Mouse (Mus musculus) stomach, postnatal 0 days (tissue): ENCODE measurements around the gene Nod1. TPM values are rescaled to one million over a fixed set of nuclear protein-coding genes. Genes with fewer than 3 reads are reported as not detected.

ENCODE experiments used
- ATAC-seq: fragments of 200-750 bp; cut with Nextera tagmentation; 2 replicates; pipeline ENCODE4 v1.8.0; 2017; ENCODE audit not compliant: low FRiP score, low TSS enrichment
- DNase-seq: peaks from one replicate; pipeline ENCODE4 v3.0.0-alpha.2; 2016; ENCODE audit warnings: low spot score
- H3K27ac ChIP-seq: fragments of 300-500 bp; sonication (generic); replicated peaks from 2 replicates; pipeline ENCODE4 v1.5.1; 2014; ENCODE audit warnings: mild to moderate bottlenecking, control low read depth
- H3K27me3 ChIP-seq: fragments of 300-500 bp; sonication (generic); 2 replicates; pipeline ENCODE4 v1.6.1; 2014; ENCODE audit warnings: low read length; ENCODE audit not compliant: control insufficient read depth, insufficient read depth
- H3K36me3 ChIP-seq: fragments of 300-500 bp; sonication (generic); 2 replicates; pipeline ENCODE4 v1.6.1; 2014; ENCODE audit warnings: low read length, mixed read lengths; ENCODE audit not compliant: control insufficient read depth, insufficient read depth
- H3K4me1 ChIP-seq: fragments of 300-500 bp; sonication (generic); replicated peaks from 2 replicates; pipeline ENCODE4 v1.6.1; 2014; ENCODE audit warnings: antibody characterized with exemption; ENCODE audit not compliant: control insufficient read depth, insufficient read depth
- H3K4me2 ChIP-seq: fragments of 300-500 bp; sonication (generic); replicated peaks from 2 replicates; pipeline ENCODE4 v1.6.1; 2014; ENCODE audit warnings: low read depth, mild to moderate bottlenecking, control low read depth, moderate library complexity
- H3K4me3 ChIP-seq: fragments of 300-500 bp; sonication (generic); 2 replicates; pipeline ENCODE4 v1.5.1; 2014; ENCODE audit warnings: low read depth, low read length, control low read depth
- H3K9ac ChIP-seq: fragments of 300-500 bp; sonication (generic); 2 replicates; pipeline ENCODE4 v1.6.1; 2014; ENCODE audit warnings: mild to moderate bottlenecking, low read length, control low read depth, mixed read lengths
- H3K9me3 ChIP-seq: fragments of 300-500 bp; sonication (generic); 2 replicates; pipeline ENCODE4 v1.6.1; 2016; ENCODE audit warnings: low read length; ENCODE audit not compliant: control insufficient read depth
- CTCF ChIP-seq: IDR thresholded peaks from 2 replicates; pipeline ENCODE4 v1.5.1; 2016; ENCODE audit warnings: antibody characterized with exemption, low read depth, mild to moderate bottlenecking, moderate library complexity
- EP300 ChIP-seq: optimal IDR thresholded peaks from 2 replicates; pipeline ENCODE3; 2016; ENCODE audit warnings: antibody characterized with exemption
- WGBS: fragments of 180-500 bp; shearing (Covaris S2); extraction: QIAGEN DNeasy Blood & Tissue Kit; methylation state at CpG from one replicate; pipeline ENCODE4 v1.1.7; 2014; 5-methylcytosine and 5-hydroxymethylcytosine counted together
- polyA plus RNA-seq: library from polyadenylated mRNA; unstranded; fragments of >200 nt; fragmentation: Nextera tagmentation; extraction: Ambion mirVana; gene quantifications from 2 replicates; pipeline ENCODE4 v1.2.1, GENCODE M21; 2015

Nod1 gene
- polyA plus RNA-seq, 1 experiment from 2014 or later = 4.9 TPM

DNA sequence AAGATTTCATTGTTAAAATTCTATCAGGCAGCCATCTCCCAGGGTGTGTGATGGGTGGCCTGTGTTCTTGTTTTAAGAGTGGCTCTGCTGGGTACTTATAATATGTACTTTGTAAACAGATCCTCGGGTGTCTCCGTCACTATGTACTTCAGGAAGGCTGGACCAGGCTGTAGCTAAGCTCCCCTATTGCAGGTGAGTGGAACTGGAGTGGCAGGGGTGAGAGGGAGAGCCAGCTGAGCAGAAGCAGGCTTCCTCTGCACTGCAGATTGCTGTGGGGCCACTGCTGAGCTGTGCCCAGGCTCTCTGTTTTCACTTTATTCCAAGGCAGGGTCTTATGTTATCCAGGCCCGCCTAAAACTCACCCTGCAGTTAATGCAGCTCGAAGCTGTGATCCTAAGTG, 30.0 kb upstream of the Nod1 start:
- Histone ChIP-seq H3K9me3 (no peaks in the 10 kb centered on the region), H3K27ac (no peak overlapping the region), H3K27me3 (no peaks in the 10 kb centered on the region), H3K4me2 (no peak overlapping the region), H3K9ac (no peak overlapping the region), H3K36me3 (no peaks in the 10 kb centered on the region), H3K4me3 (no peak overlapping the region), H3K4me1 (no peaks in the 10 kb centered on the region)
- TF ChIP-seq EP300 (no peak), CTCF (no peak)
- WGBS = 45% methylated on average over 4 of the region's 4 CpGs
- DNase-seq = no peak
- no peak for ATAC-seq

GRCm38 (mm10) chr6:55001320-55001719, 28.9 kb upstream of the Nod1 start:
- Histone ChIP-seq H3K4me2 (no peak overlapping the region), H3K4me3 (no peak overlapping the region), H3K4me1 (no peaks in the 10 kb centered on the region), H3K27ac (no peak overlapping the region), H3K9ac (no peak overlapping the region), H3K36me3 (no peaks in the 10 kb centered on the region), H3K27me3 (no peaks in the 10 kb centered on the region), H3K9me3 (no peaks in the 10 kb centered on the region)
- 68% methylated on average over 4 of the region's 4 CpGs for WGBS
- DNase-seq (no peak), ATAC-seq (no peak)
- TF ChIP-seq CTCF (no peak), EP300 (no peak)

DNA sequence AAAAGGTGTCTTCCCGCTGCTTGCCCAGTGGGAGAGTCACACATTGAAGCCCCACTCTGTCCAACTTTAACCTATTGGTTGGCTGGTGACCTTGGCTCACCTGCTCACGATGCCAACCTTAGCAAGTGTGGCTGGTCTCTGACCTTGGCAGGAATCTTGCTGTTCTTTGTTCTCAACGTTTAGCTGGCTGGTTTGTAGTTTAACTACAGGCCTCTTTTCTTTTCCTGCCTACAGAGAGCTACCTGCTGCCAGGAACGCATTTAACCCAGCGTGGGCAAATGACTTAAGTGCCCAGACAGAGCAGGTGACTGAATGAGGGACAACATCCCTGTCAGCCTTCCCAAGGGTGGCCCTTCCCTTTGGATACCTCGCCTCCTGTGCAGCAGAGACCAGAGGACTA, 25.3 kb upstream of the Nod1 start:
- DNase-seq = no peak

GRCm38 (mm10) chr6:54996361-54996760, 23.9 kb upstream of the Nod1 start:
- Histone ChIP-seq H3K27ac (no peak overlapping the region), H3K27me3 (no peaks in the 10 kb centered on the region), H3K9ac (no peak overlapping the region), H3K36me3 (no peaks in the 10 kb centered on the region), H3K9me3 (no peaks in the 10 kb centered on the region), H3K4me2 (no peak overlapping the region), H3K4me3 (no peak overlapping the region), H3K4me1 (no peaks in the 10 kb centered on the region)
- DNase-seq (no peak), ATAC-seq (no peak)
- TF ChIP-seq CTCF (no peak), EP300 (no peak)
- WGBS = 81% methylated on average over 3 of the region's 3 CpGs

More for the DNA sequence above, 25.3 kb upstream of the Nod1 start:
- Histone ChIP-seq H3K4me2 (no peak overlapping the region), H3K27ac (no peak overlapping the region), H3K9ac (no peak overlapping the region), H3K4me3 (no peak overlapping the region), H3K4me1 (no peaks in the 10 kb centered on the region), H3K9me3 (no peaks in the 10 kb centered on the region), H3K27me3 (no peaks in the 10 kb centered on the region), H3K36me3 (no peaks in the 10 kb centered on the region)
- TF ChIP-seq CTCF = no peak
- no peak for TF ChIP-seq EP300
- no peak for ATAC-seq
- 78% methylated on average over 6 of the region's 6 CpGs for WGBS

GRCm38 (mm10) chr6:54992734-54993260, 20.4 kb upstream of the Nod1 start, which contains the start of gene Ggct:
TSS of gene Ggct (minus strand) at chr6:54992950.
- Histone ChIP-seq H3K9ac (peak within 1 kb of the TSS; percentile 50), H3K9me3 (no peaks in the 10 kb centered on the region), H3K27me3 (no peaks in the 10 kb centered on the region), H3K4me1 (no peaks in the 10 kb centered on the region), H3K27ac (0 out of 2 replicates have a peak within 1 kb of the TSS, but pooled peaks have one; percentile 24), H3K4me3 (peak within 1 kb of the TSS; percentile 46), H3K36me3 (no peaks in the 10 kb centered on the region), H3K4me2 (peak within 1 kb of the TSS; percentile 89)
- DNase-seq (peak; percentile 98), ATAC-seq (peak; percentile 100)
- TF ChIP-seq EP300 = no peak
- TF ChIP-seq CTCF = peak; percentile 79
- WGBS = under 1% methylated on average over 41 of the region's 41 CpGs

DNA sequence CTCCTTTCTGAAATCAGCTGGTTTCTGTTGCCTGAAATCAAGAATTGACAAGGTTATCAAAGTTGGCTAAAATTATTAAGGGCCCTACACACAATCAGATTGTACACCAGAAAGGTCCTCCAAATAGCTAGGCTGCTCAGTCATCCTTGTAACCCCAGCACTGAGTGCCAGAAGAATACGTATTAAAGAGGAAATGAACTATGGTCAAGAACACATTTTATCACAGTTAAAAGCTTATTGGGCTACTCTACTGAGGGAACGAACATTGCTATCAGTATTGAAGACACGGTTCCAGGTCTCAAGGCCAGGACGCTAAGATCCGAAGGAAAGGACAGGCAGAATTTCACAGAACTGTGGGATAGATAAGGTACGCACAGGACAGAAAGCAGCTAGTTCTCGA, 19.7 kb upstream of the Nod1 start:
- DNase-seq (no peak), ATAC-seq (no peak)
- Histone ChIP-seq H3K9me3 (no peaks in the 10 kb centered on the region), H3K36me3 (no peaks in the 10 kb centered on the region), H3K27me3 (no peaks in the 10 kb centered on the region), H3K4me1 (no peaks in the 10 kb centered on the region), H3K9ac (peak overlapping the region; percentile 50), H3K4me3 (peak overlapping the region; percentile 46), H3K27ac (0 out of 2 replicates have a peak overlapping the region, but pooled peaks have one; percentile 24), H3K4me2 (peak overlapping the region; percentile 89)
- 3% methylated on average over 7 of the region's 7 CpGs for WGBS
- TF ChIP-seq EP300 (no peak), CTCF (no peak)
